Mouse (Mus musculus) hindbrain, embryonic 14.5 days (tissue): ENCODE data around the gene Pde3a. TPM values are rescaled to one million over a fixed set of nuclear protein-coding genes. Genes with fewer than 3 reads are reported as not detected.

ENCODE experiments used
- ATAC-seq: fragments of 200-750 bp; cut with Nextera tagmentation; 2 replicates; pipeline ENCODE4 v1.8.0; 2017; ENCODE audit warnings: moderate number of reproducible peaks, mild to moderate bottlenecking, moderate TSS enrichment, moderate library complexity; ENCODE audit not compliant: low FRiP score
- DNase-seq: peaks from one replicate; pipeline ENCODE4 v3.0.0-alpha.2; 2015; ENCODE audit warnings: low spot score
- H3K27ac ChIP-seq: fragments of 300-500 bp; sonication (generic); 2 replicates; pipeline ENCODE4 v1.5.1; 2014; ENCODE audit warnings: mild to moderate bottlenecking, moderate library complexity
- H3K27me3 ChIP-seq: fragments of 300-500 bp; sonication (generic); 2 replicates; pipeline ENCODE4 v1.6.1; 2014; ENCODE audit warnings: mild to moderate bottlenecking, low read length, mixed read lengths; ENCODE audit not compliant: control insufficient read depth, insufficient read depth
- H3K36me3 ChIP-seq: fragments of 300-500 bp; sonication (generic); replicated peaks from 2 replicates; pipeline ENCODE4 v1.6.1; 2014; ENCODE audit not compliant: control insufficient read depth, insufficient read depth
- H3K4me1 ChIP-seq: fragments of 300-500 bp; sonication (generic); replicated peaks from 2 replicates; pipeline ENCODE4 v1.6.1; 2014; ENCODE audit warnings: antibody characterized with exemption, low read length, mixed read lengths; ENCODE audit not compliant: control insufficient read depth, insufficient read depth
- H3K4me2 ChIP-seq: fragments of 300-500 bp; sonication (generic); replicated peaks from 2 replicates; pipeline ENCODE4 v1.6.1; 2014; ENCODE audit warnings: mild to moderate bottlenecking, moderate library complexity
- H3K4me3 ChIP-seq: fragments of 300-500 bp; sonication (generic); replicated peaks from 2 replicates; pipeline ENCODE4 v1.5.1; 2014; ENCODE audit warnings: mild to moderate bottlenecking, low read length
- H3K9ac ChIP-seq: fragments of 300-500 bp; sonication (generic); 2 replicates; pipeline ENCODE4 v1.6.1; 2014
- H3K9me3 ChIP-seq: fragments of 300-500 bp; sonication (generic); 2 replicates; pipeline ENCODE4 v1.6.1; 2016; ENCODE audit warnings: low read length; ENCODE audit not compliant: control insufficient read depth
- WGBS: fragments of 180-500 bp; shearing (Covaris S2); extraction: QIAGEN DNeasy Blood & Tissue Kit; methylation state at CpG from one replicate; pipeline ENCODE4 v1.1.7; 2014; 5-methylcytosine and 5-hydroxymethylcytosine counted together
- polyA plus RNA-seq: library from polyadenylated mRNA; unstranded; fragments of >200 nt; fragmentation: Nextera tagmentation; extraction: Ambion mirVana; gene quantifications from 2 replicates; pipeline ENCODE4 v1.2.1, GENCODE M21; 2014

Gene Pde3a
- polyA plus RNA-seq, 1 experiment from 2014 or later: 2.7 TPM

GRCm38 (mm10) chr6:141333245-141333644 is 84.2 kb downstream of the Pde3a start:
- Histone ChIP-seq H3K4me1 (no peaks in the 10 kb centered on the region), H3K9ac (no peak overlapping the region), H3K27ac (no peak overlapping the region), H3K4me3 (no peak overlapping the region), H3K27me3 (no peaks in the 10 kb centered on the region), H3K9me3 (no peaks in the 10 kb centered on the region), H3K4me2 (no peak overlapping the region), H3K36me3 (no peaks in the 10 kb centered on the region)
- DNase-seq (no peak), ATAC-seq (no peak)
- WGBS: 40% methylated on average over 3 of the region's 3 CpGs

GRCm38 (mm10) chr6:141335878-141336277 is 86.8 kb downstream of the Pde3a start:
- H3K9ac ChIP-seq: no peak overlapping the region
- 68% methylated on average over 1 of the region's 1 CpGs for WGBS
- no peak overlapping the region for H3K4me2 ChIP-seq
- H3K4me1 ChIP-seq: no peaks in the 10 kb centered on the region
- no peak for ATAC-seq
- H3K27ac ChIP-seq: no peak overlapping the region
- DNase-seq: no peak
- H3K4me3 ChIP-seq: no peak overlapping the region
- no peaks in the 10 kb centered on the region for H3K9me3 ChIP-seq
- H3K27me3 ChIP-seq: no peaks in the 10 kb centered on the region
- H3K36me3 ChIP-seq: no peaks in the 10 kb centered on the region

GRCm38 (mm10) chr6:141336438-141336837 is 87.4 kb downstream of the Pde3a start:
- WGBS: 69% methylated on average over 4 of the region's 4 CpGs
- H3K4me3 ChIP-seq: no peak overlapping the region
- H3K4me2 ChIP-seq: no peak overlapping the region
- H3K36me3 ChIP-seq: no peaks in the 10 kb centered on the region
- H3K4me1 ChIP-seq: no peaks in the 10 kb centered on the region
- no peak overlapping the region for H3K9ac ChIP-seq
- no peak for DNase-seq
- H3K9me3 ChIP-seq: no peaks in the 10 kb centered on the region
- H3K27ac ChIP-seq: no peak overlapping the region
- no peak for ATAC-seq
- no peaks in the 10 kb centered on the region for H3K27me3 ChIP-seq

- no peaks in the 10 kb centered on the region for H3K27me3 ChIP-seq
- no peak overlapping the region for H3K9ac ChIP-seq
- no peaks in the 10 kb centered on the region for H3K9me3 ChIP-seq
- H3K4me3 ChIP-seq: no peak overlapping the region
- H3K4me2 ChIP-seq: no peak overlapping the region
- no peak for ATAC-seq
- no peaks in the 10 kb centered on the region for H3K4me1 ChIP-seq
- 54% methylated on average over 8 of the region's 8 CpGs for WGBS
- DNase-seq: no peak
- no peak overlapping the region for H3K27ac ChIP-seq
- no peaks in the 10 kb centered on the region for H3K36me3 ChIP-seq
Observed at GRCm38 (mm10) chr6:141337673-141338072, 88.6 kb downstream of the Pde3a start.

GRCm38 (mm10) chr6:141341385-141341784 is 92.3 kb downstream of the Pde3a start:
- 77% methylated on average over 2 of the region's 2 CpGs for WGBS
- Histone ChIP-seq H3K4me2 (no peak overlapping the region), H3K9me3 (no peaks in the 10 kb centered on the region), H3K4me1 (no peaks in the 10 kb centered on the region), H3K27ac (no peak overlapping the region), H3K9ac (no peak overlapping the region), H3K27me3 (no peaks in the 10 kb centered on the region), H3K4me3 (no peak overlapping the region), H3K36me3 (no peaks in the 10 kb centered on the region)
- no peak for DNase-seq
- no peak for ATAC-seq

- Histone ChIP-seq H3K4me2 (no peak overlapping the region), H3K27ac (no peak overlapping the region), H3K4me3 (no peak overlapping the region), H3K27me3 (no peaks in the 10 kb centered on the region), H3K9ac (no peak overlapping the region), H3K9me3 (no peaks in the 10 kb centered on the region), H3K36me3 (no peaks in the 10 kb centered on the region), H3K4me1 (no peaks in the 10 kb centered on the region)
- WGBS: 76% methylated on average over 4 of the region's 4 CpGs
- DNase-seq: no peak
- no peak for ATAC-seq
Observed at GRCm38 (mm10) chr6:141347870-141348269, 98.8 kb downstream of the Pde3a start.

- Histone ChIP-seq H3K4me3 (no peak overlapping the region), H3K9ac (no peak overlapping the region), H3K27me3 (no peaks in the 10 kb centered on the region), H3K9me3 (no peaks in the 10 kb centered on the region), H3K4me1 (no peaks in the 10 kb centered on the region), H3K36me3 (no peaks in the 10 kb centered on the region), H3K4me2 (no peak overlapping the region), H3K27ac (no peak overlapping the region)
- DNase-seq (no peak), ATAC-seq (no peak)
- 83% methylated on average over 9 of the region's 9 CpGs for WGBS
Observed at GRCm38 (mm10) chr6:141348542-141348941, 99.5 kb downstream of the Pde3a start.

GRCm38 (mm10) chr6:141350261-141350660 is 101.2 kb downstream of the Pde3a start:
- Histone ChIP-seq H3K4me3 (no peak overlapping the region), H3K27ac (no peak overlapping the region), H3K9me3 (no peaks in the 10 kb centered on the region), H3K9ac (no peak overlapping the region), H3K27me3 (no peaks in the 10 kb centered on the region), H3K36me3 (no peaks in the 10 kb centered on the region), H3K4me2 (no peak overlapping the region), H3K4me1 (no peaks in the 10 kb centered on the region)
- no peak for DNase-seq
- ATAC-seq: no peak
- 92% methylated on average over 5 of the region's 5 CpGs for WGBS

GRCm38 (mm10) chr6:141352277-141352676 is 103.2 kb downstream of the Pde3a start:
- H3K36me3 ChIP-seq: no peaks in the 10 kb centered on the region
- ATAC-seq (no peak), DNase-seq (no peak)
- WGBS: 61% methylated on average over 6 of the region's 6 CpGs
- H3K27me3 ChIP-seq: no peaks in the 10 kb centered on the region
- no peaks in the 10 kb centered on the region for H3K4me1 ChIP-seq
- no peak overlapping the region for H3K9ac ChIP-seq
- no peak overlapping the region for H3K4me3 ChIP-seq
- H3K4me2 ChIP-seq: no peak overlapping the region
- H3K9me3 ChIP-seq: no peaks in the 10 kb centered on the region
- no peak overlapping the region for H3K27ac ChIP-seq

GRCm38 (mm10) chr6:141363664-141364063 is 114.6 kb downstream of the Pde3a start:
- H3K9ac ChIP-seq: no peak overlapping the region
- 95% methylated on average over 3 of the region's 3 CpGs for WGBS
- H3K27me3 ChIP-seq: no peaks in the 10 kb centered on the region
- ATAC-seq (no peak), DNase-seq (no peak)
- no peaks in the 10 kb centered on the region for H3K4me1 ChIP-seq
- no peak overlapping the region for H3K4me2 ChIP-seq
- no peak overlapping the region for H3K27ac ChIP-seq
- H3K4me3 ChIP-seq: no peak overlapping the region
- H3K9me3 ChIP-seq: no peaks in the 10 kb centered on the region
- no peaks in the 10 kb centered on the region for H3K36me3 ChIP-seq
